Mouse (Mus musculus) liver, adult 2 months (tissue): Measurements from ENCODE around the gene Rae1. TPM values are rescaled to one million over a fixed set of nuclear protein-coding genes. Genes with fewer than 3 reads are reported as not detected.

Experiments
- DNase-seq: peaks from one replicate; pipeline ENCODE4 v3.0.0-alpha.2; 2011; ENCODE audit warnings: low read depth, low spot score; ENCODE audit errors: extremely low read depth
- H3K27ac ChIP-seq: fragments of 200-500 bp; replicated peaks from 2 replicates; pipeline ENCODE4 v1.5.1; 2012; ENCODE audit warnings: low read depth, mild to moderate bottlenecking, control low read depth, inconsistent platforms, low read length; ENCODE audit not compliant: insufficient read depth
- H3K27me3 ChIP-seq: fragments of 200-500 bp; 2 replicates; pipeline ENCODE4 v1.6.1; 2012; ENCODE audit warnings: mild to moderate bottlenecking, moderate library complexity, low read length, inconsistent platforms; ENCODE audit not compliant: control insufficient read depth, insufficient read depth
- H3K36me3 ChIP-seq: fragments of 200-500 bp; 2 replicates; pipeline ENCODE4 v1.6.1; 2012; ENCODE audit warnings: low read length, inconsistent platforms; ENCODE audit not compliant: control insufficient read depth, insufficient read depth
- H3K4me1 ChIP-seq: fragments of 200-500 bp; 2 replicates; pipeline ENCODE4 v1.6.1; 2011; ENCODE audit warnings: low read length; ENCODE audit not compliant: control insufficient read depth, insufficient read depth
- H3K4me3 ChIP-seq: fragments of 200-500 bp; 2 replicates; pipeline ENCODE4 v1.5.1; 2011; ENCODE audit warnings: low read depth, mild to moderate bottlenecking, control low read depth, low read length, moderate library complexity; ENCODE audit not compliant: insufficient read depth
- H3K79me2 ChIP-seq: fragments of 200-500 bp; 2 replicates; pipeline ENCODE4 v1.6.1; 2012; ENCODE audit warnings: inconsistent platforms, mild to moderate bottlenecking, low read length, moderate library complexity; ENCODE audit not compliant: control insufficient read depth, insufficient read depth
- H3K9ac ChIP-seq: fragments of 200-500 bp; 2 replicates; pipeline ENCODE4 v1.6.1; 2012; ENCODE audit warnings: low read depth, mild to moderate bottlenecking, control low read depth, inconsistent platforms, low read length
- CTCF ChIP-seq: fragments of 200-500 bp; IDR thresholded peaks from 2 replicates; pipeline ENCODE4 v1.5.1; 2011; ENCODE audit warnings: low read depth, low read length, control low read depth
- POLR2A ChIP-seq: fragments of 200-500 bp; IDR thresholded peaks from 2 replicates; pipeline ENCODE4 v1.6.1; 2011; ENCODE audit warnings: low read length, control low read depth; ENCODE audit not compliant: insufficient read depth; ENCODE audit errors: extremely low read depth
- WGBS: fragments of 180-500 bp; shearing (Covaris S2); methylation state at CpG from one replicate; pipeline ENCODE4 v1.1.7; 2018; 5-methylcytosine and 5-hydroxymethylcytosine counted together
- polyA plus RNA-seq: library from polyadenylated mRNA; depleted of rRNA; stranded (reverse); fragments of >200 nt; gene quantifications from 2 replicates; pipeline ENCODE4 v1.2.3, GENCODE M21; 2012
- total RNA-seq: library from RNA; depleted of rRNA; stranded (reverse); fragments of >200 nt; gene quantifications from 2 replicates; pipeline ENCODE4 v1.2.3, GENCODE M21; 2014

Gene Rae1
- total and polyA plus RNA-seq, 2 experiments, result 13.1 to 31.9 TPM

GRCm38 (mm10) chr2:173033531-173033930 is 33.6 kb downstream of the Rae1 start:
- Histone ChIP-seq H3K4me3 (no peak overlapping the region), H3K27me3 (no peaks in the 10 kb centered on the region), H3K9ac (no peak overlapping the region), H3K36me3 (no peaks in the 10 kb centered on the region), H3K27ac (no peak overlapping the region), H3K79me2 (no peaks in the 10 kb centered on the region), H3K4me1 (no peaks in the 10 kb centered on the region)
- DNase-seq, result no peak
- WGBS, result 95% methylated on average over 13 of the region's 13 CpGs
- TF ChIP-seq CTCF, result no peak
- TF ChIP-seq POLR2A, result no peak

GRCm38 (mm10) chr2:173034998-173035397 is 35.1 kb downstream of the Rae1 start:
- no peak overlapping the region for H3K27ac ChIP-seq
- H3K79me2 ChIP-seq, result no peaks in the 10 kb centered on the region
- H3K9ac ChIP-seq, result no peak overlapping the region
- H3K4me3 ChIP-seq, result no peak overlapping the region
- no peaks in the 10 kb centered on the region for H3K36me3 ChIP-seq
- 62% methylated on average over 4 of the region's 4 CpGs for WGBS
- no peak for DNase-seq
- no peak for TF ChIP-seq CTCF
- no peak for TF ChIP-seq POLR2A
- H3K4me1 ChIP-seq, result no peaks in the 10 kb centered on the region
- H3K27me3 ChIP-seq, result no peaks in the 10 kb centered on the region

- Histone ChIP-seq H3K4me3 (no peak overlapping the region), H3K27ac (no peak overlapping the region), H3K36me3 (no peaks in the 10 kb centered on the region), H3K27me3 (no peaks in the 10 kb centered on the region), H3K79me2 (no peaks in the 10 kb centered on the region), H3K4me1 (no peaks in the 10 kb centered on the region), H3K9ac (no peak overlapping the region)
- WGBS, result 94% methylated on average over 5 of the region's 5 CpGs
- DNase-seq, result no peak
- TF ChIP-seq POLR2A (no peak), CTCF (no peak)
Observed at GRCm38 (mm10) chr2:173035653-173036052, 35.7 kb downstream of the Rae1 start.

GRCm38 (mm10) chr2:173036055-173036454 is 36.1 kb downstream of the Rae1 start:
- H3K36me3 ChIP-seq, result no peaks in the 10 kb centered on the region
- no peaks in the 10 kb centered on the region for H3K79me2 ChIP-seq
- no peak overlapping the region for H3K9ac ChIP-seq
- no peak for DNase-seq
- no peak for TF ChIP-seq CTCF
- TF ChIP-seq POLR2A, result no peak
- no peaks in the 10 kb centered on the region for H3K27me3 ChIP-seq
- 91% methylated on average over 5 of the region's 5 CpGs for WGBS
- no peak overlapping the region for H3K27ac ChIP-seq
- no peak overlapping the region for H3K4me3 ChIP-seq
- no peaks in the 10 kb centered on the region for H3K4me1 ChIP-seq

GRCm38 (mm10) chr2:173036611-173037010 is 36.7 kb downstream of the Rae1 start:
- DNase-seq, result no peak
- Histone ChIP-seq H3K9ac (no peak overlapping the region), H3K79me2 (no peaks in the 10 kb centered on the region), H3K27me3 (no peaks in the 10 kb centered on the region), H3K4me1 (no peaks in the 10 kb centered on the region), H3K4me3 (no peak overlapping the region), H3K36me3 (no peaks in the 10 kb centered on the region), H3K27ac (no peak overlapping the region)
- TF ChIP-seq POLR2A (no peak), CTCF (no peak)
- 75% methylated on average over 4 of the region's 4 CpGs for WGBS

- Histone ChIP-seq H3K27ac (no peak overlapping the region), H3K4me3 (no peak overlapping the region)
Observed at GRCm38 (mm10) chr2:173037347-173037746, 37.4 kb downstream of the Rae1 start.

More at GRCm38 (mm10) chr2:173037347-173037746, 37.4 kb downstream of the Rae1 start:
- Histone ChIP-seq H3K4me1 (no peaks in the 10 kb centered on the region), H3K9ac (no peak overlapping the region), H3K27me3 (no peaks in the 10 kb centered on the region), H3K36me3 (no peaks in the 10 kb centered on the region), H3K79me2 (no peaks in the 10 kb centered on the region)
- no peak for TF ChIP-seq POLR2A
- no peak for TF ChIP-seq CTCF
- WGBS, result 82% methylated on average over 5 of the region's 5 CpGs
- DNase-seq, result no peak
